Mouse (Mus musculus) embryonic facial prominence, embryonic 14.5 days (tissue): ENCODE measurements at regions not wholly inside any gene's neighbourhood (a gene's known extent, or its start where the extent isn't known, plus 50 kb on each side); places are given as distances from the start of the nearest gene placed in this dataset.

Experiments used
- ATAC-seq: fragments of 200-750 bp; cut with Nextera tagmentation; 2 replicates; pipeline ENCODE4 v1.8.0; 2017; ENCODE audit warnings: low read depth, moderate number of reproducible peaks, moderate TSS enrichment
- DNase-seq: peaks from one replicate; pipeline ENCODE4 v3.0.0-alpha.2; 2015; ENCODE audit warnings: low spot score
- H3K27ac ChIP-seq: fragments of 300-500 bp; sonication (generic); replicated peaks from 2 replicates; pipeline ENCODE4 v1.5.1; 2014; ENCODE audit warnings: low read depth, mild to moderate bottlenecking, low read length, moderate library complexity
- H3K27me3 ChIP-seq: fragments of 300-500 bp; sonication (generic); replicated peaks from 2 replicates; pipeline ENCODE4 v1.6.1; 2014; ENCODE audit warnings: low read length; ENCODE audit not compliant: control insufficient read depth, insufficient read depth
- H3K36me3 ChIP-seq: fragments of 300-500 bp; sonication (generic); 2 replicates; pipeline ENCODE4 v1.6.1; 2014; ENCODE audit warnings: low read length, mixed read lengths; ENCODE audit not compliant: control insufficient read depth, insufficient read depth
- H3K4me1 ChIP-seq: fragments of 300-500 bp; sonication (generic); 2 replicates; pipeline ENCODE4 v1.6.1; 2014; ENCODE audit warnings: antibody characterized with exemption, low read length; ENCODE audit not compliant: control insufficient read depth, insufficient read depth
- H3K4me2 ChIP-seq: fragments of 300-500 bp; sonication (generic); 2 replicates; pipeline ENCODE4 v1.6.1; 2014; ENCODE audit warnings: low read depth, mild to moderate bottlenecking, low read length, moderate library complexity, mixed read lengths
- H3K4me3 ChIP-seq: fragments of 300-500 bp; sonication (generic); 2 replicates; pipeline ENCODE4 v1.5.1; 2014; ENCODE audit warnings: low read depth, mild to moderate bottlenecking, low read length
- H3K9ac ChIP-seq: fragments of 300-500 bp; sonication (generic); 2 replicates; pipeline ENCODE4 v1.6.1; 2014; ENCODE audit warnings: low read depth, mild to moderate bottlenecking, low read length, moderate library complexity, mixed read lengths
- H3K9me3 ChIP-seq: fragments of 300-500 bp; sonication (generic); 2 replicates; pipeline ENCODE4 v1.6.1; 2016; ENCODE audit warnings: low read length; ENCODE audit not compliant: control insufficient read depth
- WGBS: fragments of 180-500 bp; shearing (Covaris S2); extraction: QIAGEN DNeasy Blood & Tissue Kit; methylation state at CpG from one replicate; pipeline ENCODE4 v1.1.7; 2014; 5-methylcytosine and 5-hydroxymethylcytosine counted together

DNA sequence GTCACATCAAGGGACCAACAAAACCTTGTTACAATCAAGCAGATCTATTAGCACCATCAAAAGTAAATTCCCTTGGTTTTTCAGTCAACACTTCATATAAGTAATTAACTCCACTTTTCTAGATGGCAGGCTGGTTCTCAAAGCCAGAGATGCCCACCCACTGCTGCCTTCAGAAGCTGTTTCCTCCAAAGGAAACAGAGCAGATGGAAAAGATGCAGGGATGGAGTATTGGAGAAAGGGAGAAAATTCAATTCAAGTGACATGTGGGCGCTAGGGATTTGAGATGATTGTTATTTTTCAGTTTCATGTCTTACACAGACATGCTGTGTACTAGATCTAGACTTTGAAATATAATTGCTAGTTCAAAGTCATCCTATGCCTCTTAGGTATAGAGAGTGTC, 705.1 kb downstream of the Edem1 start:
- DNase-seq (no peak), ATAC-seq (no peak)
- Histone ChIP-seq H3K27me3 (no peaks in the 10 kb centered on the region), H3K36me3 (no peaks in the 10 kb centered on the region), H3K4me1 (no peaks in the 10 kb centered on the region), H3K9me3 (no peaks in the 10 kb centered on the region), H3K4me3 (no peak overlapping the region), H3K27ac (no peak overlapping the region), H3K9ac (no peak overlapping the region), H3K4me2 (no peak overlapping the region)
- 58% methylated on average over 1 of the region's 1 CpGs for WGBS

DNA sequence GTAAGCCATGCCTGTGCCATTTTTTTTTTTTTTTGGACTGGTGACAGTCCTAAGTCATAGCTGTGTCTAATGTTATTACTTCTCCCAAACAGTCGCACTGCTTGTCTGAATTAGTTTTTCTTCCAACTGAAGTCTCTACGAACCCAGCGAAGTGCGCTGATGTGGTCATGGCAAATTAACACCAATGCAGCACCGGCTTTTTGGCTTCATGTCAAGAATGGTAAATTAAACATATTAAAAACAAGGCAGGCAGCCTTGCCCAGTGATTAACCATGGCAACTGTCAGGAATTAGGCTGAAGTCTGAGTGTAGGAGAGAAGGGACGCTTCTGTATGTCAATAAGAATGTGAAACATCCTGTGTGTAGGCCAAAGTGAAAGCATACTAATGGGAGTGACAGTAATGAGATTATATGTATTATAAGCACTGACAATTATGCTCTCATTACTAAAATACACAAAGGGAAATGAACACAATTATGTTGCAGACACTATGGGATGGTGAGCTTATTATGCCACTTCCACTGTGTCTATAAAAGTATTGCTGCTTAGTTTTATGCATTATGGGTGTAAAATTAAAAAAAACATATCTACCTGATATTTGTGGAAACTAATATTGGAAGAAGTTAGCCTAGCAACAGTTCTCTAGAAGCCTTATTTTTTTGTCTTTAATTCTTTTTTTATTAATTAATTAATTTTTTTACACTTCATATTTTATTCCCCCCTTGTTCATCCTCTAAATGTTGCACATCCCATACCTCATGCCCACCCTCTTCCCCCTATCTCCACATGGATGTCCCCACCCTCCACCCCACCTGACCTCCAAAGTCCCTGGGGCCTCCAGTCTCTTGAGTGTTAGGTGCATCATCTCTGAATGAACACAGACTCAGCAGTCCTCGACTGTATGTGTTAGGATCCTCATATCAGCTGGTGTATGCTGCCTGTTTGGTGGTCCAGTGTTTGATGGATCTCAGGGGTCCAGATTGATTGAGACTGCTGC, 714.8 kb downstream of the Edem1 start:
- peak; percentile 89 for ATAC-seq

DNA sequence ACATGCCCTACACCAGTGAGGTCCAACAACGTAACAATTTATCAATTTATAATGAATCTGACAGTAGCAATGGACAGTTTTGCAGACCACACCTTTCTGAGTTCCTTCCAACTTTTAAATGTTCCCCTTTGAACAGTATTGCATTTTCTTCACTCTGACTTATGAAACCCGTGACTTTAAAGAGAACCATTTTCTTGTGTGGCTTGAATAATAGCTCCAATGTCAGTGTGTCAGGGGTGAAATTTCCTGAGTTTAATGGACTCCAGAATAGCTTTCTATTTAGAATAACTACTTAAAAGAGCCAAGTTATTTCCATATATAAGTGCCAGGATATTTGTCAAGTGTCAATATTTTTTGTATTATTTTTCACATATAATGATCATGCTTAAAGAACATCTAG, 723.9 kb downstream of the Edem1 start:
- no peaks in the 10 kb centered on the region for H3K36me3 ChIP-seq
- WGBS = 67% methylated on average over 2 of the region's 2 CpGs
- H3K4me2 ChIP-seq = no peak overlapping the region
- DNase-seq (no peak), ATAC-seq (no peak)
- H3K9ac ChIP-seq = no peak overlapping the region
- no peaks in the 10 kb centered on the region for H3K9me3 ChIP-seq
- H3K4me3 ChIP-seq = no peak overlapping the region
- H3K27me3 ChIP-seq = no peaks in the 10 kb centered on the region
- no peaks in the 10 kb centered on the region for H3K4me1 ChIP-seq
- H3K27ac ChIP-seq = no peak overlapping the region

More for the DNA sequence above, 714.8 kb downstream of the Edem1 start:
- peak; percentile 73 for DNase-seq
- Histone ChIP-seq H3K4me1 (no peaks in the 10 kb centered on the region), H3K9ac (no peak overlapping the region), H3K36me3 (no peaks in the 10 kb centered on the region), H3K4me2 (no peak overlapping the region), H3K9me3 (no peaks in the 10 kb centered on the region), H3K4me3 (no peak overlapping the region), H3K27ac (no peak overlapping the region), H3K27me3 (no peaks in the 10 kb centered on the region)
- 61% methylated on average over 7 of the region's 7 CpGs for WGBS
